Mouse (Mus musculus) hindbrain, embryonic 15.5 days (tissue): ENCODE results near the gene Glis3. TPM values are rescaled to one million over a fixed set of nuclear protein-coding genes. Genes with fewer than 3 reads are reported as not detected.
A peak's percentile ranks its signal among the peaks of the same experiment; 100 is the strongest.

Experiments
- ATAC-seq: fragments of 200-750 bp; cut with Nextera tagmentation; 2 replicates; pipeline ENCODE4 v1.8.0; 2017; ENCODE audit warnings: low read depth, moderate number of reproducible peaks, moderate TSS enrichment; ENCODE audit not compliant: low FRiP score
- H3K27ac ChIP-seq: fragments of 300-500 bp; sonication (generic); replicated peaks from 2 replicates; pipeline ENCODE4 v1.5.1; 2015; ENCODE audit warnings: mild to moderate bottlenecking, inconsistent platforms
- H3K27me3 ChIP-seq: fragments of 300-500 bp; sonication (generic); 2 replicates; pipeline ENCODE4 v1.6.1; 2015; ENCODE audit warnings: control low read depth, inconsistent platforms
- H3K36me3 ChIP-seq: fragments of 300-500 bp; sonication (generic); 2 replicates; pipeline ENCODE4 v1.6.1; 2015; ENCODE audit warnings: control low read depth, inconsistent platforms
- H3K4me1 ChIP-seq: fragments of 300-500 bp; sonication (generic); replicated peaks from 2 replicates; pipeline ENCODE4 v1.6.1; 2015; ENCODE audit warnings: control low read depth, inconsistent platforms
- H3K4me2 ChIP-seq: fragments of 300-500 bp; sonication (generic); 2 replicates; pipeline ENCODE4 v1.6.1; 2015; ENCODE audit warnings: moderate library complexity, mild to moderate bottlenecking, inconsistent platforms
- H3K4me3 ChIP-seq: fragments of 300-500 bp; sonication (generic); 2 replicates; pipeline ENCODE4 v1.5.1; 2015; ENCODE audit warnings: mild to moderate bottlenecking, inconsistent platforms
- H3K9ac ChIP-seq: fragments of 300-500 bp; sonication (generic); 2 replicates; pipeline ENCODE4 v1.6.1; 2015; ENCODE audit warnings: inconsistent platforms
- H3K9me3 ChIP-seq: fragments of 300-500 bp; sonication (generic); 2 replicates; pipeline ENCODE4 v1.6.1; 2016; ENCODE audit warnings: control low read depth, inconsistent platforms
- WGBS: fragments of 180-500 bp; shearing (Covaris S2); methylation state at CpG from one replicate; pipeline ENCODE4 v1.1.7; 2015; 5-methylcytosine and 5-hydroxymethylcytosine counted together
- polyA plus RNA-seq: library from polyadenylated mRNA; unstranded; fragments of >200 nt; fragmentation: Nextera tagmentation; extraction: Ambion mirVana; gene quantifications from 2 replicates; pipeline ENCODE4 v1.2.1, GENCODE M21; 2015

Glis3 gene
- polyA plus RNA-seq, 1 experiment from 2014 or later = 3.6 TPM

DNA sequence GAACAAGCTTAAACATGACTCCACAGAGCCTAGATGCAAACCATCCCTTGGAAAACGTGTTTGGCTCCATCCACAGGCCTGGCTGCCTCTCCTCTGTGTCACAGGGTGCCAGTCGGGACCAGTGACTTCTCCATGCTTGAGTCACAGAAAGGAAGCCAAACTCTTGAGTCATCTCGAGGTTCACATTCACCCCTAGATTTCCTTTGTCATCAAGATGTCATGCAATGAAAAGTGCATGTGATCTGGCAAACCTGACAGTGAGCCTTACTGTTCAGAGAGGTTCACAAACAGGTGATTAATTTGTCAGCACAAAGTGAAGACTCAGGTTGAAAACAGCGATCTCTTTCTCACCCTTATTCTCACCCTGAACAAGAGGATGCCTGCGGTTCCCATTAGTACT lies 290.7 kb downstream of the Glis3 start:
- ATAC-seq = no peak
- H3K9ac ChIP-seq = no peak overlapping the region
- H3K27me3 ChIP-seq = no peaks in the 10 kb centered on the region
- no peak overlapping the region for H3K27ac ChIP-seq
- 67% methylated on average over 5 of the region's 5 CpGs for WGBS
- no peak overlapping the region for H3K4me2 ChIP-seq
- H3K4me1 ChIP-seq = no peaks in the 10 kb centered on the region
- H3K4me3 ChIP-seq = no peak overlapping the region
- H3K36me3 ChIP-seq = no peaks in the 10 kb centered on the region
- no peaks in the 10 kb centered on the region for H3K9me3 ChIP-seq

DNA sequence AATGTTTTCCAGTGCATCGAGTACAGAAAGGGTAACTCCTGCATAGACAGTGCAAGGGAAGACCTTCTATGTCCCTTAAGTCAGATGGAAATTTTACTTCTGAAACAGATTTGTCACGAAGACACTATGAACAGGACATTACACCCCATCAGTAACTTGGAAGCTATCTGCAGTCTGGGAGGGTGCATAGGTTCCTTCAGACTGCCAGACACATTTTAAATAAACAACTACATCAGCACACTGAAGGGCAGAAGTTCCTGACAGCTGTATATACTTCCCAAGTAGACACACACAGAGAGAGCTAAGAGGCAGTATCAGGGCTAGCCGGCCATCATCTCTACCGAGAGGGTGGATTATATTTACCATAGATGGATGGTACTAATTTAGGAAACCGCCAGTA lies 296.5 kb downstream of the Glis3 start:
- Histone ChIP-seq H3K9ac (no peak overlapping the region), H3K9me3 (no peaks in the 10 kb centered on the region), H3K4me1 (peaks cover 24% of the 10 kb centered on the region), H3K4me2 (no peak overlapping the region), H3K36me3 (no peaks in the 10 kb centered on the region), H3K27ac (0 out of 2 replicates have a peak overlapping the region, but pooled peaks have one; percentile 3), H3K4me3 (no peak overlapping the region), H3K27me3 (no peaks in the 10 kb centered on the region)
- ATAC-seq = no peak
- WGBS = 68% methylated on average over 5 of the region's 5 CpGs

DNA sequence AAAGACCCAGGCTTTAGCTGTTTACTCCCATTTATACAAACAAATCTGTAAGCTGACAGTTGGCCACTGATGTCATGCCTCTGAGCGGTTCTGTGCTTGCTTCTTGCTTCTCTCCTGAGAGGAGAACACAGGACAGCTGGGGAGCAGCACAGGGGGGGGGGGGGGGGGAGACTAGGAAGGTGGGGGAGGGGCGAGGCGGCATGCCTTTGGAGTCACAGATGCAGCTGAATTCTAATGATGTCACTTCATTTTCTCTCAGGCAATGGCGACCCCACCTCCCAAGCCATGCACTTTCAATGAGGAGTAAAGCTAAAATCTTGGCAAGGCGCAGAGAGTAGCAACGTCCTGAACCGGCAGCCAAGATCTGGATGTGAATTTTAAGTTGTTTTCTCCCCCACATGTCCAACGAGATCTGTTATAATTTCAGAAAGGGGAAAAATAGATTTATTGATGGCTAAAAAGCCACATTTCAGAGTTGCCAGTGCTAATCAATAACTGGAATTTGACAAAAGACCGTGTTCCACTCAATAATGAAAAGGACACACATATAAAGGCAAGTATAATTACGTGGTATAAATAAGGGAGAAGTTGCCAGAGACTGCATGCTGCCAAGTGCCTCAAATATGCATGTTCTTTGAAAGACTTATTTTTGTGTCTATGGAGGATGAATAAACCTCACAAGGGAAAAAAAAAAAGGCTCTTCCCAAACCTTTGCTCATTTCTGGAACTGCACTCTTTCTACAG lies 297.5 kb downstream of the Glis3 start:
- Histone ChIP-seq H3K27ac (peak overlapping the region; percentile 54), H3K4me3 (no peak overlapping the region), H3K4me1 (peaks cover 24% of the 10 kb centered on the region), H3K27me3 (no peaks in the 10 kb centered on the region), H3K36me3 (no peaks in the 10 kb centered on the region), H3K4me2 (0 out of 2 replicates have a peak overlapping the region, but pooled peaks have one; percentile 0), H3K9me3 (no peaks in the 10 kb centered on the region), H3K9ac (no peak overlapping the region)
- WGBS = 18% methylated on average over 10 of the region's 10 CpGs
- ATAC-seq = peak; percentile 86

DNA sequence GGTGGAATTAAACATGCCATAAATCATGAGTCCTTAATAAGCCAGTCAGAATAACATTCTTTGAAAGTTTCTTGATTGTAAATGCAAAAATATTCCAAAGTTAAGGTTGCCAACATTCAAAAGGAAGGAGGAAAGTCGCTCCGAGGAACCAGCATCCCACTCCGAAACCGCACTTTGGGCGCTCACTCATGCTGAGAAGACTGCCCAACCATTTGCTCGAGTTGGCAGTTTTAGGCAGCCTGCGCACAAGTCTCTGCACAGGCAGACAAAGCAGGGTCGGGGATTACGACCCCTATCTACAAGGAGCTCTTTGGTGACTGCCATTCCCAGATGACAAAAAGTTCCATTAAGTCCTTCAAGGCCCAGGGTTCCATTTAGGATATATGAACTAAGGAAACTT lies 298.4 kb downstream of the Glis3 start:
- no peak overlapping the region for H3K9ac ChIP-seq
- no peaks in the 10 kb centered on the region for H3K36me3 ChIP-seq
- H3K4me1 ChIP-seq = peaks cover 26% of the 10 kb centered on the region
- peak overlapping the region; percentile 54 for H3K27ac ChIP-seq
- H3K9me3 ChIP-seq = no peaks in the 10 kb centered on the region
- H3K27me3 ChIP-seq = 0 out of 2 replicates have a peak, but pooled peaks cover 4% of the 10 kb centered on the region
- no peak overlapping the region for H3K4me3 ChIP-seq
- H3K4me2 ChIP-seq = 0 out of 2 replicates have a peak overlapping the region, but pooled peaks have one; percentile 0
- ATAC-seq = no peak
- WGBS = 37% methylated on average over 9 of the region's 9 CpGs

DNA sequence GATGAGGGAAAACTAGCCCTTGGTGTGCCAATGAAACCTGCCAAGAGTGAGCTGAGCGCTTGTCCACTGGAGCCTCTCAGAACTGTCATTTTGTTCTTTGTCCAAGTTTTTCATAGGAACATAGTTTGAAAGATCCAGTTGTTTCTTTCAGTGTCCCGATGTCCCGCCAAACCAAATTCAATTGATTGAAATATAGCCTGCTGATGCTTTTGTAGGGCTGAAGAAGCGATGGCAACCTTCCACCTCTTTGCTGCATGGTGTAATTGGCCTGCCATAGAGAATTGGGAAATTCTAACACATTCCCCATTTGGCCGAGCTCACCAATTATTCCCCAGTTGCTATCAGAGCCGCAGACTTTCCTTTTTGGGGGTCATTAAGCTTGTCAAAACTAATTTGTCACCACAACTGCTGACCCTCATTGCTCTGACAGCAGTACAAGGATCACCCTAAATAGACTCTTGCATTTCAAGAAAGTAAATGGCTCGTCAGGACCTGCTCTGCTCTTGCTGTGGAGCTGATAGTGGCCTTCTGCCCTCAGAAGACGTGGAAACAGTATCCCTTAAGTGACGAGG lies 299.1 kb downstream of the Glis3 start:
- H3K27ac ChIP-seq = peak overlapping the region; percentile 32; the same call in 1 of the 2 replicates
- H3K9ac ChIP-seq = no peak overlapping the region
- ATAC-seq = no peak
- 48% methylated on average over 9 of the region's 9 CpGs for WGBS
- H3K36me3 ChIP-seq = no peaks in the 10 kb centered on the region
- H3K4me2 ChIP-seq = no peak overlapping the region
- 0 out of 2 replicates have a peak, but pooled peaks cover 4% of the 10 kb centered on the region for H3K27me3 ChIP-seq
- H3K4me1 ChIP-seq = peaks cover 26% of the 10 kb centered on the region
- H3K4me3 ChIP-seq = no peak overlapping the region
- no peaks in the 10 kb centered on the region for H3K9me3 ChIP-seq

DNA sequence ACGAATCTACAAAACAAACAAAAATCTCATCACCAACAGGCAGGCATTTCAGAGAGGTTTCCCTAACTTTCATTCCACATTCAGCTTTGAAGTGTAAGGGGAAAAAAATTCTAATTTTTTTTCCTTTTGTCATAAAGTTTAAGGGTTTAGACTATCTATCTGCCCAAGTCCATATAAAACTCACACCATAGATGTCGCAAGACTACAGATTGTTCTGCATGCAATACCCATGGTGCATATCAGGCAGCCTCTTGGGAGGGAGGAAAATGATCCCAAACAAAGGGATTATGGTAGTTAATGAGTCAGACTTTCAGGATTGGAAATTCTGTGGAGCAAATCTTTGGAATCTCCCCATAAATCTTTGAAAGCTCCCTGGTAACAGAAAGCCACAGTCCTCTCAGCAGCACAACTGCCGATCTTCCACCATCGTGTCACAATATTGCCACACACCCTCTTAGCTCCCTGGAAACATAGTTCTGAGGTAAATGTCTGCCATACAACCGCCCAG lies 302.0 kb downstream of the Glis3 start:
- no peaks in the 10 kb centered on the region for H3K36me3 ChIP-seq
- H3K4me1 ChIP-seq = peaks cover 29% of the 10 kb centered on the region
- H3K4me2 ChIP-seq = no peak overlapping the region
- 64% methylated on average over 5 of the region's 5 CpGs for WGBS
- H3K27me3 ChIP-seq = 0 out of 2 replicates have a peak, but pooled peaks cover 4% of the 10 kb centered on the region
- no peak overlapping the region for H3K4me3 ChIP-seq
- H3K9me3 ChIP-seq = no peaks in the 10 kb centered on the region
- no peak overlapping the region for H3K9ac ChIP-seq
- no peak for ATAC-seq
- no peak overlapping the region for H3K27ac ChIP-seq

DNA sequence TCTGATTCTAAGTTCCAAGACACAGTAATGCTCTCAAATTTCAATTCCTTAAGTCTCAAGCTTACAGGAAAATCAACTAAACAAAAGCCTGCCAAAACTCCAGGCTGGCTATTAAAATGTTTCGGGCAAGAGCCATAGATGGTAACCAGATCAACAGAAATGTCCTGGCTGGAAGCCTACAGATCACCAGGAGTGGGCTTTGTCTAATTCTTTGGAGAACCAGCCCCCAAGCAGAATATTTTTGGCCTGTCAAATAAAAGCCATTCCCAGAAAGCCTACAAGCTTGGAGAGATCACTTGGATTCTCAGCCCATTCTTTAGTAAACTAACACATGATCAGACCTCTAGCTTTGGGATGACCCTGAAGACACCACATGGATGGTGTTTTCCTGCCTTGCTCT lies 303.5 kb downstream of the Glis3 start:
- Histone ChIP-seq H3K9ac (no peak overlapping the region), H3K4me1 (peaks cover 16% of the 10 kb centered on the region; the same call in 1 of the 2 replicates), H3K9me3 (no peaks in the 10 kb centered on the region), H3K4me3 (no peak overlapping the region), H3K4me2 (no peak overlapping the region), H3K27me3 (0 out of 2 replicates have a peak, but pooled peaks cover 4% of the 10 kb centered on the region), H3K36me3 (no peaks in the 10 kb centered on the region), H3K27ac (no peak overlapping the region)
- 69% methylated on average over 1 of the region's 1 CpGs for WGBS
- no peak for ATAC-seq

DNA sequence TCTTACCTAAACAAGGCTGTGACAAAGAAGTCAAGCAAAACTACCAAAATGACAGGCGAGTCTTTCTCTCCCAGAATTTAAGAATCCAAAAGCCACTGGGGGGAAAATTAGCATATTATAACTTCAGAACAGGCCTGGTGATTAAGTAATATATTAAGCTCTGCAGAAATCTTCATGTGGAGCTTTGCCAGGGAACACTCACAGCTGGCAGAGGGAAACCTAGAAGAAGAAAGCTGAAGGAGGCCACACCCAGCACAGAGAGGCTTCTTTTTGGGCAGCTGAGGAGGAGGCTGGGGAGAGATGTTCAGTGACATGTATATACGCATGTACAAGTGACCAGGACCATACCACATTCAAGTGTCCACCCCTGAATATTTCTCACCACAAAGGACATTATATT lies 304.1 kb downstream of the Glis3 start:
- 84% methylated on average over 2 of the region's 2 CpGs for WGBS

DNA sequence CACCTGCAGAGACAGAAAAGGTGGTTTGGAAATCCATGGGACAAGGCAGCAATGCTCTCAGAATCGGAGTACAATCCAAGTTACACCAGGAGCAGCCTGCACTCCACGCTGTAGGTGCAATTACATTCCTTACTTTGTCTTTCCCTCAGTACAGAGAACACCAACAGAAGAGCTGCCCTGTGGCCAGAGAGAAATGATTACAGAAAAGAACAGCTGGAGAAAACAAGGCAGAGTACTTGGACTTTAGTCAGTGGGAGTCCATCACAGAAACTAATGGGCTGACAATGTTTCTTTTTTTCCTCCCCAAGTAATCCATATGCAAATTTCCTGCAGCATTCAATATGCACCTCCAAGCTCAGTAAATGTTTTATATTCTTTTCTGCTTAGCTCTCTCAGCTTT lies 305.4 kb downstream of the Glis3 start:
- 43% methylated on average over 2 of the region's 2 CpGs for WGBS
- H3K4me3 ChIP-seq = no peak overlapping the region
- 0 out of 2 replicates have a peak, but pooled peaks cover 5% of the 10 kb centered on the region for H3K4me1 ChIP-seq
- no peak for ATAC-seq
- no peak overlapping the region for H3K4me2 ChIP-seq
- H3K27ac ChIP-seq = no peak overlapping the region
- no peak overlapping the region for H3K9ac ChIP-seq
- no peaks in the 10 kb centered on the region for H3K9me3 ChIP-seq
- H3K36me3 ChIP-seq = no peaks in the 10 kb centered on the region
- H3K27me3 ChIP-seq = 0 out of 2 replicates have a peak, but pooled peaks cover 4% of the 10 kb centered on the region

More for the DNA sequence above, 304.1 kb downstream of the Glis3 start:
- H3K27me3 ChIP-seq = 0 out of 2 replicates have a peak, but pooled peaks cover 4% of the 10 kb centered on the region
- H3K4me3 ChIP-seq = no peak overlapping the region
- H3K4me1 ChIP-seq = peaks cover 11% of the 10 kb centered on the region; the same call in 1 of the 2 replicates
- H3K4me2 ChIP-seq = no peak overlapping the region
- ATAC-seq = no peak
- H3K27ac ChIP-seq = no peak overlapping the region
- no peak overlapping the region for H3K9ac ChIP-seq
- no peaks in the 10 kb centered on the region for H3K36me3 ChIP-seq
- H3K9me3 ChIP-seq = no peaks in the 10 kb centered on the region

DNA sequence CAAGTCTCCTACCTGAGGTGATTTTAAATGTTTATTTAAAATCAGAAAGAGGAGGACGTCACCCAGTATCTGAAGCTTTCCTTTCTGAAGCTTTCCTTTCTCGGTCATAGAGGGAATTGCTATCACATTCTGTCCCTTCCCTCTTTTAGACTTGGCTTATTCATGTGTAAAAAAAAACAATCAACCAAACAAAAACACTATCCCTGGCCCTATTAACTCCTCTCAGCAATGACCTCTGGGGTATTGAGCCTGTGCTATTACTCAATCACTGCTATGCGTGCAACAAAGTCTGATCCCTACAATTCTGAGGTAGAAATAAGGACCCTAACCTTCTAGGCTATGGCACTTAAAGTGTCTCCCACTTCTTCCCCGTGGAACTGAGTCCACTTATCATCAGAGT lies 311.7 kb downstream of the Glis3 start:
- WGBS = 64% methylated on average over 4 of the region's 4 CpGs
- Histone ChIP-seq H3K4me1 (no peaks in the 10 kb centered on the region), H3K9ac (no peak overlapping the region), H3K4me2 (no peak overlapping the region), H3K27ac (no peak overlapping the region), H3K27me3 (no peaks in the 10 kb centered on the region), H3K4me3 (no peak overlapping the region), H3K36me3 (no peaks in the 10 kb centered on the region), H3K9me3 (no peaks in the 10 kb centered on the region)
- no peak for ATAC-seq

DNA sequence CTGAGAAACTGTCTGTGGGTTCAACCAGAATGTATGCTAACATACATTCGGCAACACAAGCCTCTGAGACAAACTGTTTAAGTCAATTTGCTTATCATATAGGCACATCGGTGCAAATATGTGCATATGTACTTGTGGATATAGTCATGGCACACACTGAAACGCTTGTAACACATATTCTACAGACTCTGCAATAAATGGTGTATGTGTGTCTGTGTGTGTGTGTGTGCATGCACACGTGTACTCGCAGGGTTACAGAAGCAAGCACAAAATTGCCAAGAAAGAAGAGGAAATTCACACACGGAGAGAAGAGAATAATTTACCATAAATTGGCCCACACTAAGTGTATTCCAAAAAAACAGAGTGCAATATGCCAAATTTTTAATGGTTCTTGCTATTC lies 312.6 kb downstream of the Glis3 start:
- H3K27me3 ChIP-seq = no peaks in the 10 kb centered on the region
- no peak overlapping the region for H3K27ac ChIP-seq
- H3K4me2 ChIP-seq = no peak overlapping the region
- ATAC-seq = no peak
- no peaks in the 10 kb centered on the region for H3K9me3 ChIP-seq
- H3K4me3 ChIP-seq = no peak overlapping the region
- H3K36me3 ChIP-seq = no peaks in the 10 kb centered on the region
- no peak overlapping the region for H3K9ac ChIP-seq
- WGBS = 92% methylated on average over 6 of the region's 6 CpGs
- no peaks in the 10 kb centered on the region for H3K4me1 ChIP-seq

DNA sequence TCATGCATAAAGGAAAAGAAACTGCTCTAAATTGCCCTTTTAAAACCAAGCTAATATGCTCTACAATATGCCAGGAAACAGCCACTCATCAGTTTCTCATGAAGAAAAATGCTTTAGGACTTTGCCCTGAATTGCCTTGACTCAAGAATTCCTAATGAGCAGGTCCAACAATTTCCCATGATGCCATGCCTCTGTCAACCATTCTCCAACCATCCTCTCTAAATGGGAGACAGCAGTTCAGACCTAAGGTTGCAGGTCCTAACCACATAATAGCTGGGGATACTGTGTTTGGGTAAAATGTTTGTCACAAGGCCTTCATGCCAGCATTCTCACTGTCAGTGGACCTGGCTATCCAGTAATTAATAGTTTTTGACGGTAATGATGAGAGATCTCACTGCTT lies 313.1 kb downstream of the Glis3 start:
- Histone ChIP-seq H3K9me3 (no peaks in the 10 kb centered on the region), H3K27ac (no peak overlapping the region), H3K4me2 (no peak overlapping the region), H3K36me3 (no peaks in the 10 kb centered on the region), H3K9ac (no peak overlapping the region), H3K27me3 (no peaks in the 10 kb centered on the region), H3K4me3 (no peak overlapping the region), H3K4me1 (no peaks in the 10 kb centered on the region)
- ATAC-seq = no peak
- 80% methylated on average over 1 of the region's 1 CpGs for WGBS
